Mouse (Mus musculus) thymus, adult 2 months (tissue): ENCODE measurements around the gene Sept7.

ENCODE experiments used
- CTCF ChIP-seq: fragments of 200-500 bp; IDR thresholded peaks from 2 replicates; pipeline ENCODE4 v1.5.1; 2012; ENCODE audit warnings: mild to moderate bottlenecking, control low read depth, low read length, moderate library complexity, borderline replicate concordance; ENCODE audit not compliant: control insufficient read depth, poor library complexity, insufficient read depth; ENCODE audit errors: extremely low read depth
- POLR2A ChIP-seq: fragments of 200-500 bp; IDR thresholded peaks from 2 replicates; pipeline ENCODE4 v1.6.1; 2012; ENCODE audit warnings: mild to moderate bottlenecking, low read length, control low read depth, moderate library complexity; ENCODE audit not compliant: control insufficient read depth, poor library complexity, insufficient read depth; ENCODE audit errors: extremely low read depth

GRCm38 (mm10) chr9:25229740-25230139 lies 22.5 kb upstream of the Sept7 start:
- TF ChIP-seq CTCF (no peak), POLR2A (no peak)
